Mouse (Mus musculus): Measurements from ENCODE around the gene Mocs3.

The Mocs3 gene

DNA sequence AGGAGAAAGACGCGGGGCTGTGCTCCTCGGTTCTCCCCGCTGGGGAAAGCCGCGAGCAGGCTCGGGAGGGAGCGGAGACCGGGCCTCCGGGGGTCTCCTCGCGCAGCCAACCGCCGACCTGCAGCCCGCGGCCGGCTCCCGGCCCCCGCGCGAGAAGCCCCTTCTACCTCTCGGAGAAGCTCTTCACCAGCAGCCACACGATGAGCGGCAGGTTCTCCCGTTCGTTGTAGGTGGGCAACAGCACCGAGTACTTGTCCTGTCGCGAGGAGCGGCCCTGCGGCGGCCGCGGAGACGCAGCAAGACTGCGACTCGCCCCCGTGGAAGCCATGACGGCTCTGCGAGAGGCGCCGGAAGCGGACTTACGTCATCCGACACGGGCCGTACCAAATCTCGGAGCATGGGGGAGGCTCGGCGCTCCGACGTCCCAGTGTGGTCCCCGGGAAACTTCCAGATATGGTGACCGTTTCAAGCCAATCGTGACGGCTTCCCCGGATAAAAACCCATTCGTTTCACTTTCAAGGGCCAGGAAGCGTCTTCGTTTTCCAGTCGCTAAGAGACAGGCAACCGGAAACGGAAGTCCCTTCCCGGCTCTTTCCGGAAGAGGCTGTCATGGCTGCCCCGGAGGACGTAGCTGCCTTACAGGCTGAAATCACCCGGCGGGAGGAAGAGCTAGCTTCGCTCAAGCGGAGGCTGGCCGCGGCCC is at the start of gene Mocs3, which contains the start of the genes Gm20716 and Dpm1:
Gene Mocs3, plus strand, starts transcription at position 597 of the 703 bp plus-strand sequence.
Gene Gm20716, minus strand, starts transcription at position 339 of the 703 bp plus-strand sequence.
Gene Dpm1, minus strand, starts transcription at position 566 of the 703 bp plus-strand sequence.
- DNase-seq (ENCODE audit: low read depth): peak; percentile 79

DNA sequence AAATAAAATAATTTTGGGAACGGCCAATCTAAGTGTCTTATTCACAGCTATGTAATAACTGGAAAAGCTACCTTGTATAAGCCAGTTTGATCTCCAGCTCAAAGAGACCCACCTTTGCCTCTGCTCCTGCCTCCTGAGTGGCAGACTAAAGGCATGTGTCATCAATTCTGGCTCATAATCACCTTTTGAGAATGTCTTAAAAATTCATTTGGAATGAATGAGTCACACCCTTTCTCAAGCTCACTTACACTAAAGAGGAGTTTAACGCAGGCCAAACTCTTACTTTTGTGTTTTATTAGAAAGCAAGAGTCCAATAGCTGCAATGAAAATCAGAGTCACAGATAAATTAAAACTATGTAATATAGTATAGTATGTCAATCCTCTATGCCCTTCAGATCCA is 38.6 kb upstream of the Mocs3 start:
- no peak for DNase-seq (ENCODE audit: low read depth)

DNA sequence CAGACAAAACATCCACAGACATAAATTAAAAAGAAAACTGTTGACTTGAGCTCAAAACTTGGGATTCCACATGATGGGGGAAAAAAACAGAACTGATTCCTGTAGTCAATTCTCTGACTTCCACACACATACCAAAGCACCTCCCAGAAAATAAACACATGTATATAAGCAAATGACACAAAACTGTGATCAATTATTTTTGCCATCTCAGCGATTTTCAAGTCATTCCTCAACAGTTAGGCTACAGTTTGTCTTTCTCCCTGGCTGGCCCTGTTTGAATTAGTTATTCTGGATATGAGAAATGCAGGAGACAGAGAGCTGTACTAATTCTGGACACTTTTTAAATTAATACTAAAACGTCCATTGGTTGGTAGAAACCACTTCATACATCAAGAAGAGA is 36.7 kb upstream of the Mocs3 start:
- DNase-seq (ENCODE audit: low read depth): no peak

GRCm38 (mm10) chr2:168195721-168196120 is 34.7 kb upstream of the Mocs3 start:
- DNase-seq (ENCODE audit: low read depth): no peak

DNA sequence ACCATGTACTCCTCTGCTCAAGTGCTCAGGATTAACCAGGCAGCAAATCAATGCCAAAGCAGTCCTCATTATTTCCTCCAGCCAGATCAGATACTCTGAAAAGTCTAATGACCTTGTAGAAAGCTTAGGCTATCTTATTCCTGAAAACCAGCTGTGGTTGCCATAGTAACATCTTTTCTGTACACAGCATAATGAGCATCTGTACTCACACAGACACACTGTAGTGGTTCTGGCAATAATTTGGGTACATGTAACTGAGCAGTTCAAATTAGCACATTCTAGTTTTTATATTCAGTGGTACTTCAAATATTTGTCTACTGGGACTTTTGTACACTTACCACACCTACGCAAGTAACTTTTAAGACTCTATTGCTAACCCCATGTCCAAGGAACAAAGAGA is 32.0 kb upstream of the Mocs3 start:
- DNase-seq (ENCODE audit: low read depth): no peak

GRCm38 (mm10) chr2:168199476-168199875 is 30.9 kb upstream of the Mocs3 start:
- no peak for DNase-seq (ENCODE audit: low read depth)

DNA sequence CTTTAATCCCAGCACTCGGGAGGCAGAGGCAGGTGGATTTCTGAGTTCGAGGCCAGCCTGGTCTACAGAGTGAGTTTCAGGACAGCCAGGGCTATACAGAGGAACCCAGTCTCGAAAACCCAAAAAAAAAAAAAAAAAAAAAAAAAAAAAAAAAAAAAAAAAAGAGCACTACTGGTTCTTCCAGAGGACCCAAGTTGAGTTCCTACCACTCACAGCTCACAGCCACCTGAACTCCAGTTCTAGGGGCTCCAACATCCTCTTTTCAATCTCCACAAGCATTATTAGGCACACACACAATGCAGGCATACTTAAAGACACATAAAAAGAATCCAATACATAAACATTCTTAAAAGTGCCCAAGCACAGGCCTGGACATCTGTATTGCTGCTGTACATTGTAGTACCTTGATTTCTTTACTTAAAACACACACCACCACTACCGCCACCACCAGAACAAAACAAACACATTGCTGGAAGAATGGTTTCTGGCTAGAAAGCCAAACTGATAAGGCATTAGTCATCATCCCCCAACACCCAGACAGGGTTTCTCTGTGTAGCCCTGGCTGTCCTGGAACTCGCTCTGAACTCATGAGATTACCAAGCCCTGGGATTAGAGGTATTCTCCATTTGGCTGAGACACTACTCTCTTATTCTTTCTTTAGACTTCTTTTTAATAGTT is 30.3 kb upstream of the Mocs3 start:
- peak; percentile 28 for DNase-seq (ENCODE audit: low read depth)

- DNase-seq (ENCODE audit: low read depth): no peak
These were observed 25.9 kb upstream of the Mocs3 start for GRCm38 (mm10) chr2:168204476-168204999.

- DNase-seq (ENCODE audit: low read depth): peak; percentile 94
These were observed 25.2 kb upstream of the Mocs3 start for GRCm38 (mm10) chr2:168205265-168205664.

DNA sequence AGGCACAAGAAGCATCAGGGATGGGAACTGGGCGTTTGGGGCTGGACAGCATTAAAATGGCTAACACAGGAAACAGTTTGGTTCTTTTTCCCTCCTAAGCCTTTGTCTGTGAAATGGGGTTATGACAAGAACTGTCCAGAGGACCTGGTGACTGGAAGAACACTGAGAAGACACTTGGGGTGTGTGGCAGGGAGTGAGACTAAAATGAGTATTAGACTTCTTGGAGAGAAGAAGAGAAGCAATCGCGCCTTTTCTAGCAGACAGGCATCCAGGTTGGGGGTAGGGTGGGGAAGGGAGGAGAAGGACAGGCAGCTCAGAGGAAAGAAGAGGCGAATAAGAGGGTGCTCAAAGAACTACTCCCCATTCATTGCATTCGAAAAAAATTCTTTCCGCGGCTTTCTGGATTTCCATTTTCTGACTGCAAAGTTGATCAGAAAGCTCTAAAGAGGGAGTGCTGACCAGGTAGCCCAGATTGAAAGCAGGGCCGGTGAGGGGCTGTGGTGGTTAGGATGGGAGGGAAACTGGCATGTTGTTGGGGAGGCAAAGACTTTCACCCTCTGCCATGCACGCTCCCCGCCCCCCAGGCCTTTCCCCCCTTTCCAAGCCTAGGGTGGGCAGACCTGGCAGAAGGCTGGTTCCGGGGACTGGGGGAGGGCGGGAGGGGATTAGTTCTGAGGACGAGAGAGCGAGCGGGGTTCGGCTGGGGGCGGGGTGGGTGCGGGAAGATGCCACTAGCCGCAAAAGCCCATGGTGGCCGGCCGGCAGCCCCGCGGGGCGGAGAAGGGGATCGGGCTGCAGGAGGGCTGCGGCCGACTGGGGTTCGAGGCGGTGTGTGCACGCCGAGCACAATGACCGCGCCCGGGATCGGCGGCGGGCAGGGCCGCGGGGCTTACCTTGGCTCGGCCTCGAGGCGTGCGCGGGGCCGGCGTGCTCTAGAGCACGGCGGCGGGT is 24.5 kb upstream of the Mocs3 start:
- DNase-seq (ENCODE audit: low read depth): no peak

DNA sequence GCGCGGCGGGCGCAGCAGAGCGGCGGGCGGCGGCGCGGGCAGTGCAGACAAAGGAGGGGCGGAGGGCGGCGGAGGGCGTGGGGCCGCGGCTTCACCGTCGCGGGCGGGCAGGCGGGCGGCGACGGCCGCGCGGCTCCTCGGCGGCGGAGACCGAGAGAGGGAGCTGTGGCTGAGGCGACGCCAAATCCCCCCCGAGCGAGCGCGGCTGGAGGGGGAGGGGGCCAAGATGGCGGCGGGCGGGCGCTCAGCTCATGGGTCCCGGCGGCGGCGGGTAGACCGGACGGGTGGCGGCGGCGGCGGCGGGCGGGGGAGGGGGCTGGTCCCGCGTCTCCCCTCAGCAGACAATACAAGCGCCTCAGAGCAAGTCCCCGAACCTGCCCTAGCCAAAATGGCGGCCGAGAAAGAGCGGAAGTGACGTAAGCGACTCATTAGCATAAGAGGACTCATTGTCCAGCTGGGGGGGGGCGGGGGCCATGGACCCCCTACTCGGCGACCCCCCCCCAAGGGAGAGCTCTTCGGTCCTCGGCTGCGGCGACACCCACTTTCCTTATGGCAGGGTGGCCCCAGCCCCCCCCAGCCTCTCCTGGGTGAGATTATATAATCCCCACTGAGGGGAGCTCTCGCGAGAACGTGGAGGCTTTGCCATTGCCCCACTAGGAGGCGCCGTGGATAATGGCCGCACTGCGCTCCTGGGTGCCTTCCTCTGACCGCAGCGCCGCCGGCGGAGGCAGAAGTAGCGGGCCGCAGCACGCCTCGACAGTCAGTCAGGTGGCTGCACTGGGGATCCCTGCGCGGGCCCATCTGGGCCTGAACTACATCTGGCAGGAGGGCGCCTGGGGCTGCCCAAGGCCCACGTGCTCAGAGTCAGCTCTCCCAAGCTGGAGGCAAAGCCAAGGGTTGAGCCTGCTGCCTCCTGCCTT is 23.4 kb upstream of the Mocs3 start, which contains the start of gene Adnp:
Gene Adnp, minus strand, starts transcription at position 388 of the 920 bp plus-strand sequence.
- DNase-seq (ENCODE audit: low read depth): peak; percentile 91

DNA sequence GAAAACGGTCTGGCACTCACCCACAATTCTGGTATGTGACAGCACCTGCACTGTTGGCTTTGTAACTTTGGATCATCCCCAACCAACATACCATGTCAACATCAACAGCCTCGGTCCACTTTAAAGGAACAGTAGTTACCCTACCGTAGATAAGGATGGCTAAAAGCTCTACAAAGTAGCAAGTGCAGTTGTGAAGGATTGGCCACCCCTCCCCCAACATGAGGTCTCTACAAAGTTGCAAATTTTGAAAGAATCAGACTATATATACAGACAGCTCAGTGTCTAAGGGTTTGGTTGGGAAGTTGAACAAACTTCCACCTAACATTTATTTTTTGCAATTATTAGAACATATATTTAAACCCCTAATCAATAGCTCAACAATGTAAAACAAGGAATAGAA is 22.5 kb upstream of the Mocs3 start:
- no peak for DNase-seq (ENCODE audit: low read depth)

- no peak for DNase-seq (ENCODE audit: low read depth)
These were observed 16.5 kb upstream of the Mocs3 start for GRCm38 (mm10) chr2:168213788-168214397.

GRCm38 (mm10) chr2:168223326-168223725 is 7.1 kb upstream of the Mocs3 start:
- DNase-seq (ENCODE audit: low read depth): no peak

- DNase-seq (ENCODE audit: low read depth): no peak
These were observed 1.1 kb upstream of the Mocs3 start for GRCm38 (mm10) chr2:168229116-168230025.

DNA sequence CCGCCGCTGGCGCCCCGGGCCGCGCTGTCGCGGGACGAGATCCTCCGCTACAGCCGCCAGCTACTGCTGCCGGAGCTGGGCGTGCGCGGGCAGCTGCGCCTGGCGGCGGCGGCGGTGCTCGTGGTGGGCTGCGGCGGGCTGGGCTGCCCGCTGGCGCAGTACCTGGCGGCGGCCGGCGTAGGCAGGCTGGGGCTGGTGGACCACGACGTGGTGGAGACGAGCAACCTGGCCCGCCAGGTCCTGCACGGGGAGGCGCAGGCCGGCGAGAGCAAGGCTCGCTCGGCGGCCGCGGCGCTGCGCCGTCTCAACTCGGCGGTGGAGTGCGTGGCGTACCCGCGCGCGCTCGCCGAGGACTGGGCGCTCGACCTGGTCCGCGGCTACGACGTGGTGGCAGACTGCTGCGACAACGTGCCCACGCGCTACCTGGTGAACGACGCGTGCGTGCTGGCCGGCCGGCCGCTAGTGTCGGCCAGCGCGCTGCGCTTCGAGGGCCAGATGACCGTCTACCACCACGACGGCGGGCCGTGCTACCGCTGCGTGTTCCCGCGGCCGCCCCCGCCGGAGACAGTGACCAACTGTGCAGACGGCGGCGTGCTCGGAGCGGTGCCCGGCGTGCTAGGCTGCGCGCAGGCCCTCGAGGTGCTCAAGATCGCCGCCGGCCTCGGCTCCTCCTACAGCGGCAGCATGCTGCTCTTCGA is 500 bp downstream of the Mocs3 start:
- no peak for DNase-seq (ENCODE audit: low read depth)

- no peak for DNase-seq (ENCODE audit: low read depth)
These were observed 1.0 kb downstream of the Mocs3 start for GRCm38 (mm10) chr2:168231471-168231829.

DNA sequence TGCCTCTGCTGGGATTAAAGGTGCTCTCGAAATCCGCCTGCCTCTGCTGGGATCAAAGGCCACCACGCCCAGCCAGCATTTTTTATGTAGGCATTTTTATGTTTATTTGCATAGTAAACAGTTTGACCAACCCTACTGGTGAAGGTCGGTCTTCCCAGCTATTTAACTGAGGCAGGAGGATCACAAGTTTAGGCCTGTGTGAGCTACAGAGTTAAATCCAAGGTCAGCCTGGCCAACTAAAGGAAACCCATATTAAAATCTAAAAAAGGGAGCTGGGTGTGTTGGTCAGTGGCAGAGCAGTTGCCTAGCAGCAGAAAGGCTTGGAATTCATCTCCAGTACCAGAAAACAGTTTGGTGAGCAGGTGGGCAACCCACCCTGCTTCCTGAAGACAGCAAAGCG is 2.9 kb downstream of the Mocs3 start:
- no peak for DNase-seq (ENCODE audit: low read depth)

GRCm38 (mm10) chr2:168238335-168238734 is 7.9 kb downstream of the Mocs3 start:
- DNase-seq (ENCODE audit: low read depth): no peak
